10 mouse cellular contexts compared by ENCODE assay signal in the genomic region with DNA sequence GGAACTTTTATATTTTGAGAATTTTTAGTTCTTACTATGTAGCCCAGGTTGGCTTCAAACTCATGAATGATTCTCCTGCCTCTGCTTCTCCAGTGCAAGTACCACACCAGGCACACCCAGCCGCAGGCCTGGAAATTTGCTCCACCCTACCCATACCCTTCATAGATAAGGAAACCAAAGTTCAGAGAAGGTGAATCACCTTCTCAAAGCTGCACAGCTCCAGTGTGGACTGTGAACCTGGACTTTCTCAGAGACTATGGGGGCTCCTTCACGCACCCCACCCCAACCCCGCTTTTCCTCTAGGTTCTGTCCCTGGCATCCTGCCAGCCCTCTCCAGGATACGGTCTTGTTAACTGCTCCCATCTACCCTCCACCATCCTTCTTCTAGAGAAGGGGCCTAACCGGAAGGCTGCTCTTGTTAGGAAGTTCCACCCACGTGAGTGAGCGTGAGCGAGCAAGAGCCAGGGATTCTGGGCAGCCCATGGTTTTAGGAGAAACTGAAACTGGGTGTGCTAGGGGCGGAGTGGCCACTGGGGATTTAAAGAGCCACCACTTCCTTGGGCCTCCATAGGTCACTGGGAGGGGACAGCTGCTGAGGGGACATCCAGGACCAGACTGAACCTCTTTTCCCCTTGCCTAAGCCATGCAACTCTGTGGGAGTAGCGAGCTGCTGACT. TPM values are rescaled to one million over a fixed set of nuclear protein-coding genes. Genes with fewer than 3 reads are reported as not detected.
A peak's percentile ranks its signal among the peaks of the same experiment; 100 is the strongest.
DNase-seq lines count a peak whose midpoint lies in the region; ATAC-seq lines count a peak whose summit lies in the region.
"Had no signal": no experiment of that assay in that cellular context is flagged by ENCODE, and none has a peak within 500 bp of the region (broad histone marks: within the 10 kb centered on the region; RNA-seq: fewer than 3 reads in every experiment).

No protein-coding gene starts in this region.

- no peaks in the 10 kb centered on the region for H3K9me3 ChIP-seq in kidney, embryonic 16.5 days (ENCODE audit: low read length)
- no peaks in the 10 kb centered on the region for H3K9me3 ChIP-seq in intestine, embryonic 14.5 days (ENCODE audit: control insufficient read depth, low read length)
- H3K9me3 ChIP-seq: limb, embryonic 15.5 days had no signal

- H3K27ac ChIP-seq in kidney, embryonic 16.5 days (ENCODE audit: low read length), result no peak overlapping the region
- no peak overlapping the region for H3K27ac ChIP-seq in intestine, embryonic 14.5 days (ENCODE audit: low read depth)
- H3K27ac ChIP-seq: limb, embryonic 15.5 days had no signal

- no peak for ATAC-seq in kidney, embryonic 16.5 days (ENCODE audit: low FRiP score, low TSS enrichment)
- ATAC-seq in intestine, embryonic 14.5 days (replicated peaks; ENCODE audit: low FRiP score, low TSS enrichment, low read depth), result 0 out of 2 replicates have a peak, but pooled peaks have one; percentile 43

- H3K4me2 ChIP-seq in kidney, embryonic 16.5 days (replicated peaks; ENCODE audit: low read depth, low read length), result no peak overlapping the region
- H3K4me2 ChIP-seq in intestine, embryonic 14.5 days (ENCODE audit: low read length), result no peak overlapping the region
- H3K4me2 ChIP-seq: limb, embryonic 15.5 days had no signal

- 49% methylated on average over 10 of the region's 10 CpGs for WGBS in kidney, embryonic 16.5 days
- 56% methylated on average over 10 of the region's 10 CpGs for WGBS in intestine, embryonic 14.5 days

- no peaks in the 10 kb centered on the region for H3K36me3 ChIP-seq in kidney, embryonic 16.5 days (ENCODE audit: insufficient read depth, low read length)
- H3K36me3 ChIP-seq in intestine, embryonic 14.5 days (ENCODE audit: control insufficient read depth, insufficient read depth, low read length), result no peaks in the 10 kb centered on the region
- H3K36me3 ChIP-seq: limb, embryonic 15.5 days had no signal

- H3K9ac ChIP-seq in kidney, embryonic 16.5 days (replicated peaks; ENCODE audit: low read length), result no peak overlapping the region
- H3K9ac ChIP-seq in intestine, embryonic 14.5 days (ENCODE audit: low read length), result no peak overlapping the region
- H3K9ac ChIP-seq: limb, embryonic 15.5 days had no signal

- no peaks in the 10 kb centered on the region for H3K27me3 ChIP-seq in kidney, embryonic 16.5 days (ENCODE audit: insufficient read depth, low read length)
- no peaks in the 10 kb centered on the region for H3K27me3 ChIP-seq in intestine, embryonic 14.5 days (replicated peaks; ENCODE audit: control insufficient read depth, insufficient read depth, low read length)
- H3K27me3 ChIP-seq: limb, embryonic 15.5 days had no signal

- DNase-seq in kidney, adult 18-20 months, result peak; percentile 38
- peak; percentile 28 for DNase-seq in adrenal gland, postnatal 10 days
- no peak for DNase-seq in intestine, embryonic 14.5 days (ENCODE audit: low spot score)
- peak; percentile 34 for DNase-seq in lung, postnatal 14 days
- DNase-seq in testis, postnatal 14 days (ENCODE audit: low spot score), result no peak
- DNase-seq in right cerebral cortex, postnatal 36 days (ENCODE audit: low spot score in 2 of 2), result no peak
- no peak for DNase-seq in thymus, postnatal 10 days (ENCODE audit: low spot score in 2 of 2)
- DNase-seq: cerebellum, adult 11 months had no signal

- H3K4me3 ChIP-seq in kidney, embryonic 16.5 days (ENCODE audit: low read length), result no peak overlapping the region
- H3K4me3 ChIP-seq in intestine, embryonic 14.5 days (ENCODE audit: low read depth, low read length), result no peak overlapping the region
- H3K4me3 ChIP-seq: limb, embryonic 15.5 days had no signal

- H3K4me1 ChIP-seq in kidney, embryonic 16.5 days (ENCODE audit: insufficient read depth, low read length), result no peaks in the 10 kb centered on the region
- peaks cover 5% of the 10 kb centered on the region; the same call in 1 of the 2 replicates for H3K4me1 ChIP-seq in intestine, embryonic 14.5 days (replicated peaks; ENCODE audit: control insufficient read depth, insufficient read depth, low read length)
- H3K4me1 ChIP-seq: limb, embryonic 15.5 days had no signal

RNA-seq across cellular contexts. Expression of a gene that starts 20.2 kb away (rescaled TPM):
- polyA plus RNA-seq in kidney, embryonic 16.5 days (2015; fragmentation: Nextera tagmentation; extraction: Ambion mirVana), result not detected in 2 replicates
- under 1 TPM; 0.72 to 0.79 TPM for total RNA-seq in adrenal gland, postnatal 10 days (2021)
- polyA plus RNA-seq in intestine, embryonic 14.5 days (2014; fragmentation: Nextera tagmentation; extraction: Ambion mirVana), result not detected in 2 replicates
- polyA plus RNA-seq: limb, embryonic 15.5 days had no signal

RNA-seq across cellular contexts. Expression of a gene that starts 22.7 kb away (rescaled TPM):
- 111 and 113 TPM in 2 replicates for polyA plus RNA-seq in kidney, embryonic 16.5 days (2015; fragmentation: Nextera tagmentation; extraction: Ambion mirVana)
- 10 to 100 TPM; 63.1 to 63.7 TPM for total RNA-seq in adrenal gland, postnatal 10 days (2021)
- 101 and 110 TPM in 2 replicates for polyA plus RNA-seq in intestine, embryonic 14.5 days (2014; fragmentation: Nextera tagmentation; extraction: Ambion mirVana)

RNA-seq across cellular contexts. Expression of a gene that starts 23.2 kb away (rescaled TPM):
- 0.47 and 0.84 TPM in 2 replicates for polyA plus RNA-seq in kidney, embryonic 16.5 days (2015; fragmentation: Nextera tagmentation; extraction: Ambion mirVana)
- 1 to 10 TPM in 1 of 2 experiments, under 1 TPM in 1; 0.57 to 1.6 TPM for total RNA-seq in adrenal gland, postnatal 10 days (2021)
- polyA plus RNA-seq in intestine, embryonic 14.5 days (2014; fragmentation: Nextera tagmentation; extraction: Ambion mirVana), result 0.30 and 1.1 TPM in 2 replicates

RNA-seq across cellular contexts. Expression of a gene that starts 35.9 kb away (rescaled TPM):
- 33.3 and 36.2 TPM in 2 replicates for polyA plus RNA-seq in kidney, embryonic 16.5 days (2015; fragmentation: Nextera tagmentation; extraction: Ambion mirVana)
- total RNA-seq in adrenal gland, postnatal 10 days (2021), result 10 to 100 TPM; 19.6 to 21.8 TPM
- 35.4 and 36.0 TPM in 2 replicates for polyA plus RNA-seq in intestine, embryonic 14.5 days (2014; fragmentation: Nextera tagmentation; extraction: Ambion mirVana)

RNA-seq across cellular contexts. Expression of a gene that starts 45.6 kb away (rescaled TPM):
- 42.3 and 43.7 TPM in 2 replicates for polyA plus RNA-seq in kidney, embryonic 16.5 days (2015; fragmentation: Nextera tagmentation; extraction: Ambion mirVana)
- total RNA-seq in adrenal gland, postnatal 10 days (2021), result 10 to 100 TPM; 15.9 to 17.2 TPM
- polyA plus RNA-seq in intestine, embryonic 14.5 days (2014; fragmentation: Nextera tagmentation; extraction: Ambion mirVana), result 53.9 and 59.9 TPM in 2 replicates

Comparison
In these comparisons a context has a peak if more than half of its experiments do, and no peak if none do; other contexts are left out.
1. DNase-seq: peak in kidney, adult 18-20 months (single experiment), adrenal gland, postnatal 10 days (single experiment) and lung, postnatal 14 days (single experiment); none in intestine, embryonic 14.5 days (single experiment), testis, postnatal 14 days (single experiment), right cerebral cortex, postnatal 36 days (0 of 2) and thymus, postnatal 10 days (0 of 2).